Mouse (Mus musculus): ENCODE data around the gene Dmap1. TPM values are rescaled to one million over a fixed set of nuclear protein-coding genes. Genes with fewer than 3 reads are reported as not detected.

The Dmap1 gene
- polyA plus RNA-seq, 1 experiment from 2014 or later = 72.5 TPM

- Histone ChIP-seq H3K27me3 (ENCODE audit: insufficient read depth, poor library complexity, severe bottlenecking) (no peaks in the 10 kb centered on the region), H3K27ac (peak overlapping the region; percentile 29; the same call in 1 of the 2 replicates), H3K4me3 (no peak overlapping the region), H3K36me3 (peaks cover 47% of the 10 kb centered on the region), H3K9me3 (no peaks in the 10 kb centered on the region), H3K4me1 (replicated peaks) (peaks cover 11% of the 10 kb centered on the region)
- 76% methylated on average over 9 of the region's 9 CpGs for WGBS
- no peak for DNase-seq (ENCODE audit: low spot score)
Measured at GRCm38 (mm10) chr4:117672042-117672441, 10.0 kb downstream of the Dmap1 start.

DNA sequence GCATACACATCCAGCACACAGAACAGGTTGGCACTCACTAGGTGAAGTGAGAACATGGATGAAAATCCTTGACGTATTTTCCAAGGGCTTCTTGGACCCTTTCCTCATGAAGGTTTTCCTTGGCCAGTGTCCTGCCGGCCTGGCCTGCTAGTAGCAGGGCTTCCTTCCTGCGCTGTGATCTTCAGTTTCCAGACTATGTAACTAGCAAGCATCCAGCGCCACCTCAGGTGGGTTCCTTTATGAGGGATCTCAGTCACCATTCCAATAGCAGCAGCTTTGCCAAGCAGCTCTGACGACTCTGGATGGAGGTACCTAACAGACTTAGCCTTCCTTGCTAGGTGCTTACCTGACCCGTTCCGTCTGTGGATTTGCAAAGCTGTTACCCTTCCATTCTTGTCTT is 12.2 kb downstream of the Dmap1 start:
- Histone ChIP-seq H3K4me1 (replicated peaks) (peaks cover 11% of the 10 kb centered on the region), H3K9me3 (no peaks in the 10 kb centered on the region), H3K27ac (no peak overlapping the region), H3K27me3 (ENCODE audit: insufficient read depth, poor library complexity, severe bottlenecking) (no peaks in the 10 kb centered on the region), H3K4me3 (no peak overlapping the region), H3K36me3 (peaks cover 25% of the 10 kb centered on the region)
- no peak for DNase-seq (ENCODE audit: low spot score)
- WGBS = 75% methylated on average over 7 of the region's 7 CpGs

GRCm38 (mm10) chr4:117666054-117666453 is 16.0 kb downstream of the Dmap1 start:
- Histone ChIP-seq H3K4me1 (replicated peaks) (peaks cover 6% of the 10 kb centered on the region; the same call in 1 of the 2 replicates), H3K9me3 (no peaks in the 10 kb centered on the region), H3K27ac (no peak overlapping the region), H3K4me3 (no peak overlapping the region), H3K36me3 (peaks cover 7% of the 10 kb centered on the region; the same call in 1 of the 2 replicates), H3K27me3 (ENCODE audit: insufficient read depth, poor library complexity, severe bottlenecking) (no peaks in the 10 kb centered on the region)
- no peak for DNase-seq (ENCODE audit: low spot score)
- WGBS = 83% methylated on average over 8 of the region's 8 CpGs

DNA sequence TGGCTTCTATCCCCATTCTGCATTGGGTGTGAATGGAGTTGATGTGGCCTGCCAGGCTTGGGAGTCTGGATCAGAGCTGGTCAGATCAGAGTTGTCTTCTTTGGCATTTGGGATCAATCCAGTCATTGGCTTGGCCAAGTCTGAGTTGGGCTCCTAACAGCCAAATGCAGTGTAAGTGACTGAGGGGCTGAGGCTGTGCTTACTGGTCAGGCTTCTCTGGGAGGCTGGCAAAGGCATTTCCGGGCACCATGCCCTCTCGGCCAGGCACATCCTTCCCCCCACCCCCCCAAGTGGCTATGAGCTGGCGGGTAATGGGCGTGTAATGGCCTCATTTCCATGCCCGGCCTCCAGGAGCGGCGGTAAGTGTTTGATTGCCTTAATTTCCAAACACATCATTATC is 16.5 kb downstream of the Dmap1 start:
- DNase-seq (ENCODE audit: low spot score) = no peak
- peaks cover 12% of the 10 kb centered on the region; the same call in 1 of the 2 replicates for H3K36me3 ChIP-seq
- no peak overlapping the region for H3K4me3 ChIP-seq
- 88% methylated on average over 7 of the region's 7 CpGs for WGBS
- H3K9me3 ChIP-seq = no peaks in the 10 kb centered on the region
- no peaks in the 10 kb centered on the region for H3K27me3 ChIP-seq (ENCODE audit: insufficient read depth, poor library complexity, severe bottlenecking)
- peaks cover 6% of the 10 kb centered on the region; the same call in 1 of the 2 replicates for H3K4me1 ChIP-seq (replicated peaks)
- no peak overlapping the region for H3K27ac ChIP-seq

DNA sequence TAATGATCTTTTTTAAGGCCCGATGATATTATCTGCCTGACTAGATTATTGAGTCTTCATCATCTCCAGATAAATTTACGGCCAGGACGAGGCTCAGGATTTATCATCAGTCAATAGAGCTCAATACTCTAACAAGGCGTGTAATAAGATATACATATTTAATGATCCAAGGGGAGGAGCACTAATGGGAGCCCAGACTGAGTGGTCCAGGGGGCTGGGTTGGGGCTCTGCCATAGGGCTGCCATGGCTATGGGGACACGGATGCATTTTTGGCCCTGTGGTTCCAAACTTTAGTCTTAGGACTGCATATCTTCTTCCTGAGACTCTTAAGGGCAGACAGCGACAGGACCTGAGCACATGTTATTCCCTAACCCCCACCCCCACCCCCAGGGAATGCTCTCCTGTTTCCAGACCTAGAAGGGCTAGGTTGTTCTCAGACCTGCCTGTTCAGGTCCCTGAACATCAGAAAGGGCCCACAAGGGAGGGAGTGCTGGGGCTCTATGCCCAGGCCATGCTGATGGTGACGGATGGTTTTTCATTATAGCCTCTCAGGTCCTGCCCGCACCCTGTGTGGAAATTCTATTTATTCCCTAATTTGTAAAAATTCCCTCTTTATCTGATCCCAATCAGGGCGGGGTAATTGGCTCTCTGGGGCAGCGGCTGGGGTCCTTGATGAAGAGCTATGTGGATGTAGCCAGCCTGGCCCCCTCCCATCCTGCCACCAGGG is 17.5 kb downstream of the Dmap1 start:
- no peak for DNase-seq (ENCODE audit: low spot score)
- 86% methylated on average over 10 of the region's 10 CpGs for WGBS
- Histone ChIP-seq H3K27ac (no peak overlapping the region), H3K27me3 (ENCODE audit: insufficient read depth, poor library complexity, severe bottlenecking) (no peaks in the 10 kb centered on the region), H3K4me1 (replicated peaks) (peaks cover 3% of the 10 kb centered on the region; the same call in 1 of the 2 replicates), H3K4me3 (no peak overlapping the region), H3K9me3 (no peaks in the 10 kb centered on the region), H3K36me3 (peaks cover 15% of the 10 kb centered on the region; the same call in 1 of the 2 replicates)

DNA sequence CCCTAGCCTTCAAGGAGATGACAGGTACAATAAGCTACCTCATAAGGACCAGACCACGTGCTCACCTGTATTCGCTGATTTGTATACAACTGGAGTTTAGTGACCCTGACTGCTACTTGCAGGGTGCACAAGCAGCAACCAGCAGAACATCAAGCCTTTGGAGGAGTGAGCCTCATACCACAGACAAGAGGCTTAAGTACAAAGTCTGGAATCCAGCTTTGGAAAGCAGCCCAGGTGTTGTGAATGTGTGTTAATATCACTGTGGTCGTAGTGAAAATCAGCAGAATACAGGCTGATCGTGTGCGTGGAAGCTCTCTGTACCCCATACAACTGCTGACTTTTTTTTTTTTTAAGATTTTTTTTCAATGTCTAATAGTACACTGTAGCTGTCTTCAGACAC is 22.1 kb downstream of the Dmap1 start:
- WGBS = 94% methylated on average over 5 of the region's 5 CpGs
- no peak overlapping the region for H3K27ac ChIP-seq
- peaks cover 15% of the 10 kb centered on the region; the same call in 1 of the 2 replicates for H3K36me3 ChIP-seq
- H3K9me3 ChIP-seq = no peaks in the 10 kb centered on the region
- DNase-seq (ENCODE audit: low spot score) = no peak
- no peak overlapping the region for H3K4me3 ChIP-seq
- H3K27me3 ChIP-seq (ENCODE audit: insufficient read depth, poor library complexity, severe bottlenecking) = no peaks in the 10 kb centered on the region
- H3K4me1 ChIP-seq (replicated peaks) = peaks cover 40% of the 10 kb centered on the region

DNA sequence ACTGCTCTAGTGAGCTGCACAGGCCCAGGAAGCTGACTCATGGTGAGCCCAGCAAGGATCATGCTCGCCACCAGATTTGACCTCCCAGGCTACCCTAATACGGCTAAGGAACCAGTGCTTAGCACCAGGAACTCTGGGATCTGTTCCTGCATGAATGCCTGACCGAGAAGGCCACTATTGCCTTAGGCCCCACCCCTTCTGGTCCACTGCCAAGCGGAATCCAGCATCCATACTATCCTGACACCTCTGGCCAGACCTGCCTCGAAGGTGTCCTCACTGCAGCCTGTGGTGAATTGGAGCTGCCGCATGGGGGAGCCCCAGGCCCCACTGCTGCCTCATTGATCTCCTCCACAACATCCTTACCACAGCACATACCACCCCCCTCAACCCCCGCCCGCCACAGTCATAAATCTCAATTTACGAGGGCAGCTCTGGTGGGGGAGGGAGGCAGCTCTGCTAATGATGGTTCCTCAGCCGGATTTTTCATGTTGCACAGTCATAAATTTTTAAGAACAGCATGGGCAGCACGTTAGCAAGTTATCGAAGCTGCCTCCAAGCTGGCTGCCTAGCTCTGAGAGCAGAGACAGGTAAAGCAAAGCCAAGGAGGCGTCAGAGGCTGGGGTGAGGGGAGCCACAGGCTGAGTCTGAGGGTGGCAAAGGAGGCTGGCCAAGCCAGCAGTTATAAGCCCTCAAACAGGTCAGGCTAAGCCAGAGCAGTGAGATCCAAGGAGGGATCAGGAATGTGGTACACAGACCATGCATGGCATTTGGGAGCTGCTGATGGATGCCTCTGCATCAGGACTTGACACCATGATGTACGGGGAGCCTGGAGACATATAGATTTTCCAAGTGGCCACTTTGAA is 23.3 kb downstream of the Dmap1 start:
- H3K36me3 ChIP-seq = peaks cover 15% of the 10 kb centered on the region; the same call in 1 of the 2 replicates
- peaks cover 52% of the 10 kb centered on the region for H3K4me1 ChIP-seq (replicated peaks)
- no peaks in the 10 kb centered on the region for H3K27me3 ChIP-seq (ENCODE audit: insufficient read depth, poor library complexity, severe bottlenecking)
- H3K9me3 ChIP-seq = no peaks in the 10 kb centered on the region
- 73% methylated on average over 14 of the region's 14 CpGs for WGBS
- no peak for DNase-seq (ENCODE audit: low spot score)
- H3K27ac ChIP-seq = no peak overlapping the region; the same call in 1 of the 2 replicates
- H3K4me3 ChIP-seq = no peak overlapping the region

- DNase-seq (ENCODE audit: low spot score) = no peak
- Histone ChIP-seq H3K9me3 (no peaks in the 10 kb centered on the region), H3K4me3 (no peak overlapping the region), H3K27ac (peak overlapping the region; percentile 77), H3K27me3 (ENCODE audit: insufficient read depth, poor library complexity, severe bottlenecking) (no peaks in the 10 kb centered on the region), H3K36me3 (peaks cover 15% of the 10 kb centered on the region; the same call in 1 of the 2 replicates), H3K4me1 (replicated peaks) (peaks cover 64% of the 10 kb centered on the region)
- WGBS = 76% methylated on average over 4 of the region's 4 CpGs
Measured at GRCm38 (mm10) chr4:117657646-117658045, 24.4 kb downstream of the Dmap1 start.

DNA sequence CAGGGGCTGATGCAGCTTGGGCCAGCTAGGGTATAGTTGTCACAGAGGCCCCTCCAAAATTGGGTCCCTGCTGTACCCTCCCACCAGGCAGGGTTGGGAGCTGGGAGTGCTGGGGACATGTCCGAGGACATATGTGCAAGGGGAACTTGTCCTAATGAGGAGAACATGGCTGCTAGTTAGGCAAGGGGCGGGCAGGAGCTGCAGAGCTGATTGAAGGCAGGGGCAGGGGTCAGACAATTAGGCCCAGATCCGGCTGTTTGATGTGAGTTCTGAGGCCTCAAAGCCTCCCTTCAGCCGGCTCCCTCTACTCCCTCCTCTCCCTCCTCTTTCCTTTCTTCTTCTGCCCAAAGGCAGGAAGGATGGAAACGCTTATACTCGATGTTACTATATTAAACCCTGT is 25.1 kb downstream of the Dmap1 start:
- no peaks in the 10 kb centered on the region for H3K9me3 ChIP-seq
- H3K27me3 ChIP-seq (ENCODE audit: insufficient read depth, poor library complexity, severe bottlenecking) = no peaks in the 10 kb centered on the region
- 16% methylated on average over 6 of the region's 6 CpGs for WGBS
- H3K4me1 ChIP-seq (replicated peaks) = peaks cover 71% of the 10 kb centered on the region
- peaks cover 15% of the 10 kb centered on the region; the same call in 1 of the 2 replicates for H3K36me3 ChIP-seq
- no peak overlapping the region for H3K4me3 ChIP-seq
- DNase-seq (ENCODE audit: low spot score) = peak; percentile 44
- H3K27ac ChIP-seq = peak overlapping the region; percentile 77

- peak; percentile 51 for DNase-seq (ENCODE audit: low spot score)
- Histone ChIP-seq H3K4me3 (no peak overlapping the region), H3K4me1 (replicated peaks) (peaks cover 84% of the 10 kb centered on the region), H3K9me3 (no peaks in the 10 kb centered on the region), H3K27ac (peak overlapping the region; percentile 78), H3K27me3 (ENCODE audit: insufficient read depth, poor library complexity, severe bottlenecking) (no peaks in the 10 kb centered on the region), H3K36me3 (peaks cover 3% of the 10 kb centered on the region; the same call in 1 of the 2 replicates)
- 34% methylated on average over 5 of the region's 5 CpGs for WGBS
Measured at GRCm38 (mm10) chr4:117655500-117655863, 26.6 kb downstream of the Dmap1 start.

DNA sequence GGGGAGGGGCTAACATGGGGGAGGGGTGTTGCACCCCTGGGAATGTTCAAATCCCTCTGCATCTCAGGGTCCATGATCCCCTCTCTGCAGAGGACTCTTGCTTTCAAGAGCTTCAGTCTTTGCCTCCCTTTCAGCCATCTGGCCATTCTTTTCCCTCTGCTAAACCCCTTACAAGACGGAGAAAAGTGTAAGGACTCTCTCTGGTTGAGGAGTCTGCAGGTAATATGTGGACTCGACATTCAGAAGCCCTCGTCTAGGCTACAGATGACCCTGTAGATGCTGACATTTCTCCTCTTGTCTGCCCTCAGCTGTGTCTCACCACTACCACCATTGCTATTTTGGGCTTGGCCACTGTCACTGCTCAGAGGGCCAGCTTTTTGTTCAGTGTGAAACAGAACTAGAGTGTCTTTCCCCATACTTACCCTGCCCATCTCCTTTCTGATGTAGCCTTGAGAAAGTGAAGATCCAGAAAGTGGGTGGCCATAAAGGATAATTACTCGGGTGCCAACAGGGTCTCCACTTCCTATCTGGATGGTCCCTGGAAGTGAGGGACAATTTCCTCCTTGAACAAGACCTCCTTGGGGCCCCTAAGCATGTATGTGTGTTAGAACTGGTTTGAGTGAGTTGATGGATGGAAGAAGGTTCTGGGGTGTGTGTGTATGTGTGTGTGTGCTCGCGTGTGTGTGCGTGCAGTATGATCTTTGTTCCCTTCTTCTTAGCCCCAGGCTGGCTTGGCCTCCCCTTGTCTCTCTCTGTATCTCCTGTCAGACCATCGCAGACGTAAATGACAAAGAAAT is 27.2 kb downstream of the Dmap1 start:
- H3K9me3 ChIP-seq = no peaks in the 10 kb centered on the region
- H3K4me1 ChIP-seq (replicated peaks) = peaks cover 84% of the 10 kb centered on the region
- DNase-seq (ENCODE audit: low spot score) = no peak
- H3K27ac ChIP-seq = peak overlapping the region; percentile 78
- H3K4me3 ChIP-seq = no peak overlapping the region
- no peaks in the 10 kb centered on the region for H3K27me3 ChIP-seq (ENCODE audit: insufficient read depth, poor library complexity, severe bottlenecking)
- 45% methylated on average over 9 of the region's 9 CpGs for WGBS
- H3K36me3 ChIP-seq = peaks cover 2% of the 10 kb centered on the region; the same call in 1 of the 2 replicates

DNA sequence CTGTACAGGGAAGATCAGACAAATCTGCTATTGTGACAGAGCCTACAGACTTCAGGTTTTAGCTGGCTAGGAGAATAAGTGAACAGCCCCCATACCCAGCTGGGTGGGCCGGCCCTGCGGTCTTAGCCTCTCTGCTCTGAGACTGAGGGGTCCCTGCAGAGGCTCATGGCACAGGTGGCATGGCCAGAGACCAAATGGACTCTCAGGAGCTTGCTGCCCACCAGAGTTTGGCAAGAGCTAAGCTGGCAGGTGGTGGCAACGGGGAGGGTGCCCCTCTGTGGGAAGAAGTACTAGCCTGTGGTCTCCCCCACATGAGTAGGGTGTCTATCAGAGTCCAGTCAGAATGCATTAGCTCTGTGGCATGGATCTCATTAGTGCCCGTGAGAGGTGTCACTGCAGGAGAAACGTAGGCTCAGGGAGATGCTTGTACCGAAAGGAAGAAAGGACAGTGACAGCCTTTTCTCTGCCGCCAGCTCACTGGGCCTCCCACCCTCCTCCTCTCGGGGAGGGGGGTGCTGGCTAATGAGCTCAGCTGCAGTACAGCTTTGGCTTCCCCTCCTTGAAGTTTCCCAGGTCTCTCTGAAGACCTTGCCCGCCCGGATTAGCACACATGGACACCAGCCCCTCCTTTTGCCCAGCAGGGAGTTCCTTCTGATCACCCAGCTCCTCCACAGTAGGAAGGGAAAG is 27.9 kb downstream of the Dmap1 start:
- Histone ChIP-seq H3K4me3 (no peak overlapping the region), H3K36me3 (peaks cover 2% of the 10 kb centered on the region), H3K27ac (peak overlapping the region; percentile 78), H3K27me3 (ENCODE audit: insufficient read depth, poor library complexity, severe bottlenecking) (no peaks in the 10 kb centered on the region; the same call in 1 of the 2 replicates), H3K4me1 (replicated peaks) (peaks cover 90% of the 10 kb centered on the region), H3K9me3 (no peaks in the 10 kb centered on the region)
- 17% methylated on average over 10 of the region's 10 CpGs for WGBS
- DNase-seq (ENCODE audit: low spot score) = no peak
